Mouse (Mus musculus) hindbrain, postnatal 0 days (tissue): ENCODE data around the gene Rfc5. TPM values are rescaled to one million over a fixed set of nuclear protein-coding genes. Genes with fewer than 3 reads are reported as not detected.
"Not testable (repeated sequence)": the region's sequence is repeated elsewhere in the genome, so short reads cannot be mapped to it uniquely, and the experiment has no call there.

Experiments
- ATAC-seq: fragments of 200-750 bp; cut with Nextera tagmentation; 2 replicates; pipeline ENCODE4 v1.8.0; 2017; ENCODE audit warnings: mild to moderate bottlenecking, moderate TSS enrichment, moderate library complexity
- DNase-seq: peaks from one replicate; pipeline ENCODE4 v3.0.0-alpha.2; 2015; ENCODE audit warnings: low spot score
- H3K27ac ChIP-seq: fragments of 300-500 bp; sonication (generic); 2 replicates; pipeline ENCODE4 v1.5.1; 2014; ENCODE audit warnings: mild to moderate bottlenecking
- H3K27me3 ChIP-seq: fragments of 300-500 bp; sonication (generic); 2 replicates; pipeline ENCODE4 v1.6.1; 2014; ENCODE audit warnings: low read length, mixed read lengths; ENCODE audit not compliant: insufficient read depth
- H3K36me3 ChIP-seq: fragments of 300-500 bp; sonication (generic); 2 replicates; pipeline ENCODE4 v1.6.1; 2014; ENCODE audit warnings: low read length, mixed read lengths; ENCODE audit not compliant: insufficient read depth
- H3K4me1 ChIP-seq: fragments of 300-500 bp; sonication (generic); 2 replicates; pipeline ENCODE4 v1.6.1; 2014; ENCODE audit warnings: antibody characterized with exemption, low read length, mixed read lengths; ENCODE audit not compliant: insufficient read depth
- H3K4me2 ChIP-seq: fragments of 300-500 bp; sonication (generic); 2 replicates; pipeline ENCODE4 v1.6.1; 2014; ENCODE audit warnings: low read depth, mild to moderate bottlenecking, low read length, moderate library complexity, mixed read lengths
- H3K4me3 ChIP-seq: fragments of 300-500 bp; sonication (generic); 2 replicates; pipeline ENCODE4 v1.5.1; 2014; ENCODE audit warnings: low read length
- H3K9ac ChIP-seq: fragments of 300-500 bp; sonication (generic); replicated peaks from 2 replicates; pipeline ENCODE4 v1.6.1; 2014; ENCODE audit warnings: mild to moderate bottlenecking, low read length, moderate library complexity, mixed read lengths
- H3K9me3 ChIP-seq: fragments of 300-500 bp; sonication (generic); 2 replicates; pipeline ENCODE4 v1.6.1; 2016; ENCODE audit warnings: low read length, mixed read lengths
- CTCF ChIP-seq: IDR thresholded peaks from 2 replicates; pipeline ENCODE4 v1.5.1; 2016; ENCODE audit warnings: antibody characterized with exemption, control low read depth, low read depth
- WGBS: fragments of 180-500 bp; shearing (Covaris S2); extraction: QIAGEN DNeasy Blood & Tissue Kit; methylation state at CpG from one replicate; pipeline ENCODE4 v1.1.7; 2014; 5-methylcytosine and 5-hydroxymethylcytosine counted together
- polyA plus RNA-seq: library from polyadenylated mRNA; unstranded; fragments of >200 nt; fragmentation: Nextera tagmentation; extraction: Ambion mirVana; gene quantifications from 2 replicates; pipeline ENCODE4 v1.2.1, GENCODE M21; 2015
- total RNA-seq: library from RNA; depleted of rRNA; stranded (reverse); fragments of >200 nt; gene quantifications from 2 replicates; pipeline ENCODE4 v1.2.3, GENCODE M21; 2014

The Rfc5 gene
- total and polyA plus RNA-seq, 2 experiments from 2014 or later: 16.6 to 26.5 TPM

- no peaks in the 10 kb centered on the region for H3K9me3 ChIP-seq
- H3K4me2 ChIP-seq: no peak overlapping the region
- peak; percentile 88 for ATAC-seq
- H3K4me3 ChIP-seq: no peak overlapping the region
- H3K9ac ChIP-seq: no peak overlapping the region
- no peaks in the 10 kb centered on the region for H3K27me3 ChIP-seq
- no peak for TF ChIP-seq CTCF
- peak; percentile 78 for DNase-seq
- H3K4me1 ChIP-seq: no peaks in the 10 kb centered on the region
- H3K36me3 ChIP-seq: no peaks in the 10 kb centered on the region
- 19% methylated on average over 19 of the region's 19 CpGs for WGBS
- H3K27ac ChIP-seq: no peak overlapping the region
These were observed 40.6 kb downstream of the Rfc5 start for GRCm38 (mm10) chr5:117348279-117348678.

- TF ChIP-seq CTCF: no peak
- H3K27me3 ChIP-seq: no peaks in the 10 kb centered on the region
- WGBS: 92% methylated on average over 2 of the region's 2 CpGs
- no peak overlapping the region for H3K4me3 ChIP-seq
- no peak overlapping the region for H3K9ac ChIP-seq
- H3K4me1 ChIP-seq: no peaks in the 10 kb centered on the region
- H3K27ac ChIP-seq: no peak overlapping the region
- DNase-seq (no peak), ATAC-seq (no peak)
- H3K36me3 ChIP-seq: no peaks in the 10 kb centered on the region
- H3K4me2 ChIP-seq: no peak overlapping the region
- no peaks in the 10 kb centered on the region for H3K9me3 ChIP-seq
These were observed 41.0 kb downstream of the Rfc5 start for GRCm38 (mm10) chr5:117347838-117348237.

GRCm38 (mm10) chr5:117347011-117347410 is 41.8 kb downstream of the Rfc5 start:
- H3K36me3 ChIP-seq: no peaks in the 10 kb centered on the region
- no peak overlapping the region for H3K4me3 ChIP-seq
- ATAC-seq: no peak
- H3K27ac ChIP-seq: no peak overlapping the region
- WGBS: 85% methylated on average over 5 of the region's 5 CpGs
- TF ChIP-seq CTCF: no peak
- no peaks in the 10 kb centered on the region for H3K27me3 ChIP-seq
- H3K4me1 ChIP-seq: no peaks in the 10 kb centered on the region
- no peak for DNase-seq
- H3K9ac ChIP-seq: no peak overlapping the region
- H3K4me2 ChIP-seq: no peak overlapping the region
- no peaks in the 10 kb centered on the region for H3K9me3 ChIP-seq

GRCm38 (mm10) chr5:117346281-117346680 is 42.6 kb downstream of the Rfc5 start:
- no peak for TF ChIP-seq CTCF
- WGBS: 51% methylated on average over 3 of the region's 3 CpGs
- no peak for DNase-seq
- no peaks in the 10 kb centered on the region for H3K9me3 ChIP-seq
- H3K4me1 ChIP-seq: no peaks in the 10 kb centered on the region
- no peak overlapping the region for H3K27ac ChIP-seq
- H3K27me3 ChIP-seq: no peaks in the 10 kb centered on the region
- no peak for ATAC-seq
- no peaks in the 10 kb centered on the region for H3K36me3 ChIP-seq
- H3K9ac ChIP-seq: no peak overlapping the region
- no peak overlapping the region for H3K4me2 ChIP-seq
- no peak overlapping the region for H3K4me3 ChIP-seq

DNA sequence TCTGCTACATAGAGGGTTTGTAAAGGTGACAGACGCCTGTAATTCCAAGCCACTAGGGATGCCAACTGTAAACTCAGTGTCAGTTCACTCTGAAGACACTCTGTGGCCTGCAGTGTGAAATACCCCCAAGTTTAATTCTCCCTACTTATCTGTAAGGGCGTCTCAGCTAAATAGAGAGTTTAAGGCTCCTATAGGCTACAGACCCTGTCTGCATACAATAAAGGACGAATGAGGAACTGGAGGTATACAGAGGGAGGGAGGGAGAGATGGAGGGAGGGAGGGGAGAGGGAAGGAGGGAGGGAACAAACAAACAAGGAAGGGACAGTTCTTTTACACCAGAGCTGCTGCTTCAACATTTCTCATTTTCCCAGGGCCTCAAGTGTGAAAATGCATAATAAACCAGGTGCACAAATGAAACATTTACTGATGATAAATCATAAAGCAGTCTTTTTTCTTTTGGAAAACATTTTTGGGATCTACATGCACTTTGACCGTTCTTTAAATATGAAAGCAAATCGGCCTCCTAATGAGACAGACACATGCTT is 43.3 kb downstream of the Rfc5 start:
- no peak for ATAC-seq
- TF ChIP-seq CTCF: no peak
- Histone ChIP-seq H3K36me3 (no peaks in the 10 kb centered on the region), H3K4me1 (no peaks in the 10 kb centered on the region), H3K27me3 (no peaks in the 10 kb centered on the region), H3K9ac (no peak overlapping the region), H3K4me3 (no peak overlapping the region), H3K4me2 (no peak overlapping the region), H3K27ac (no peak overlapping the region), H3K9me3 (no peaks in the 10 kb centered on the region)
- 80% methylated on average over 5 of the region's 5 CpGs for WGBS
- DNase-seq: no peak

DNA sequence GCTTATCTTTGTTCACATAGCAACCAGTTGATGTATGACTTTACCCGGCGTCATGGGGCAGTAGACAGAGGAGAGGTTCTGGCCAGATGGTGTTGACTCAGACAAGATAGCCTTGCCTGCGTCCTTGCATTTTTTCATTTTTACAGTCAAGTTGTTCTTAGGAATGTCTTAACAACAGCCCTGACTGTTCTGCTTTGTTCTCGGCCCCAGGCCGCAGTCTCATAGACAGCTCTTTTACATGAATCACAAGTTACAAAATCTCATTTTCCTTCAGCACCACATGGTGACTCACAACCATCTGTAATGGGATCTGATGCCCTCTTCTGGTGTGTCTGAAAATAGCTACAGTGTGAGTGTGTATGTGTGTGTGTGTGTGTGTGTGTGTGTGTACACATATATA is 44.4 kb downstream of the Rfc5 start:
- ATAC-seq, H3K9ac ChIP-seq, H3K27ac ChIP-seq, H3K4me1 ChIP-seq, DNase-seq, H3K9me3 ChIP-seq, H3K36me3 ChIP-seq, H3K27me3 ChIP-seq, H3K4me3 ChIP-seq, H3K4me2 ChIP-seq: not testable (repeated sequence)
- WGBS: 82% methylated on average over 5 of the region's 5 CpGs

DNA sequence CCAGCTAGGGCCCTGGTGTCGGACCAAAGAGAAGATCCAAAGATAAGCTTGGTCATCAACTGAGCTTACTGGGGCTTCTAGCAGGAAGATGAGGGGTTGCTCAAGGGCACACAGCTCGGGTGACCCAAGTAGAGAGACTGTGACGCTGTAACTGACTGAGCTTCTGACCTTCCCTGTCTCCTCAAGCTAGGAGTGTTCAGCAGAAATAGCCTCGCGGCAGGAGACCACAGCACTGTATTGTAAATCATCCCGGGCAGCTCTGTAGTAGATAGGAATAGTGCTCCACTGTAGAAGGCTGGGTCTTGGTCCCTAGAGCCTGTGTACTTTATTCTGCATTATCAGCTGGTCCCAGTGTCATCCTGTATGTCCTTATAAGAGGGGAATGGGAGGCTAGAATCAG is 47.0 kb downstream of the Rfc5 start:
- DNase-seq: no peak
- Histone ChIP-seq H3K27me3 (no peaks in the 10 kb centered on the region), H3K4me2 (no peak overlapping the region), H3K4me1 (no peaks in the 10 kb centered on the region), H3K4me3 (no peak overlapping the region), H3K27ac (no peak overlapping the region), H3K9ac (no peak overlapping the region), H3K36me3 (no peaks in the 10 kb centered on the region), H3K9me3 (no peaks in the 10 kb centered on the region)
- no peak for ATAC-seq
- no peak for TF ChIP-seq CTCF
- 84% methylated on average over 6 of the region's 6 CpGs for WGBS
